Mouse (Mus musculus): ENCODE data around the gene Lsm3. TPM values are rescaled to one million over a fixed set of nuclear protein-coding genes. Genes with fewer than 3 reads are reported as not detected.
"Not testable (repeated sequence)": the region's sequence is repeated elsewhere in the genome, so short reads cannot be mapped to it uniquely, and the experiment has no call there.

Gene Lsm3
- 292 and 313 TPM in 2 replicates for polyA plus RNA-seq (2014; fragmentation: Nextera tagmentation; extraction: Ambion mirVana)

DNA sequence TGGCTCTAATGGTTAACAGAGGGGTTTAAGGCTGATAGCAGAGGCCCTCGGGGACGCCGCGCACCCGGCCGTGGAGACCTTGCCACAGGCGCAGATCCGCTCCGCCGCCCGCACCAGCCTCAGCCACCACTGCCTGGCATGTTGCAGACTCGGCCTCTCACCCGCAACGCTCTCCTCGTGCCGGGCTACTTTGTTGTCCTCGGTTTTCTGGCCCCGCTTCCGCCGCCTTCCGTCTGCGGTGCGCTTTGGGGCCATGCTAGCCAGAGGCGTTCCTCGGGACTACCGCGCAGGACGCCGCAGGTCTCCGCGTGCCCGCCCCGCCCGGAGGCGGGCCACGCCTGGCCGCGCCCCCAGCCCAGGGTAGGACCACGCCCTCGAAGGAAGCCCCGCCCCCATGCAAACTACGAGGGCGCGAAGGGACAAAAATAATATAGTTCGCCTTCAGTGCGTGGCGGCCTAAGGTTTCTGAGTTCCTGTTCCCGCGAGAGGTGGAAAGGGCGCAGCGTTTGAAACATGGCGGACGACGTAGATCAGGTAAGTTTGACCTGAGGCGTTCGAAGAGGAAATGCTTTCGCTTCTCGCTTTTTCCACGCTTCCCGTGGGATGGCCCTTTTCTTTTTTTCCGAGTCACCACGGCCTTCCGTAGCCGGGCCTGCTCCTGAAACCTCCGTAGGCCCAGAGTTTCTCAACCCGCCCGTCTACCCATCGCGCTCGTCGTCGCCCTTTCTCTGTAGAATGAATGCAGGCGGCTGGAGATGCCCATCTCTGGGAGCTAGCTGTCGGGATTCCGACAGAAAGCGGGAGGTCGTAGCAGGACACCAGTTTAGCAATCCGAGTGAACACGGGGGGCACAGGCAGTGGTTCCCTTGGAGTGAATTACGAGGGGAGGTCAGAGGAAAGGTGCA, at the start of gene Lsm3, which contains the start of gene Xpc:
Gene Lsm3 (plus strand): TSS at position 384 of the 905 bp plus-strand sequence.
Gene Xpc (minus strand): TSS at position 344 of the 905 bp plus-strand sequence.
- Histone ChIP-seq H3K9ac (ENCODE audit: low read length) (peak within 1 kb of the TSS; percentile 84), H3K4me2 (ENCODE audit: low read depth) (peak within 1 kb of the TSS; percentile 77), H3K4me3 (ENCODE audit: low read depth, low read length) (peak within 1 kb of the TSS; percentile 72), H3K36me3 (ENCODE audit: control insufficient read depth, insufficient read depth, low read length) (peaks cover 4% of the 10 kb centered on the region), H3K4me1 (ENCODE audit: control insufficient read depth, insufficient read depth, low read length) (peaks cover 9% of the 10 kb centered on the region; the same call in 1 of the 2 replicates), H3K9me3 (ENCODE audit: control insufficient read depth, low read length) (no peaks in the 10 kb centered on the region), H3K27ac (ENCODE audit: low read depth, low read length) (0 out of 2 replicates have a peak within 1 kb of the TSS, but pooled peaks have one; percentile 34), H3K27me3 (ENCODE audit: control insufficient read depth, insufficient read depth, low read length) (no peaks in the 10 kb centered on the region)
- DNase-seq (ENCODE audit: low spot score) (peak; percentile 98), ATAC-seq (ENCODE audit: insufficient read depth, low FRiP score, low TSS enrichment) (peak; percentile 98)
- under 1% methylated on average over 80 of the region's 80 CpGs for WGBS

DNA sequence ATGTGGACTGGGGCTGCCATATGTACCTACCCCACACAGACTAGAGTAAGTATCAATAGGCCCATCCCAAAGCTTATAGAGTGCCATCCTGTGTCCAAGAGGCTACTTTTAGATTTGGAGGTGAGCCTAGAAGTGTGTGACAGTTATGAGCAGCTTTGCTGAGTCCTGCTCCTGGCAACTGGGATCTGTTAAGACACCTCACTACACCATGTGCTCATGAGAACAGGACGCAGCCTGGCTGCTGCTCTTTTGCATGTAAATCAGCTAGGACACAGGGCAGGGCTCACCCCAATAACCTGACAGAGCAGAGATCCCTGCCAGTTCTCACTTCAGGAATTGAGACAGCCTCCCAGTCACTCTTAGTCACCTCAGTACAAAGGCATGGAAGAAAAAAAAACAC, 48.6 kb upstream of the Lsm3 start:
- H3K27ac ChIP-seq (ENCODE audit: low read depth, low read length), result no peak overlapping the region
- no peaks in the 10 kb centered on the region for H3K27me3 ChIP-seq (ENCODE audit: control insufficient read depth, insufficient read depth, low read length)
- H3K36me3 ChIP-seq (ENCODE audit: control insufficient read depth, insufficient read depth, low read length), result peaks cover 6% of the 10 kb centered on the region; the same call in 1 of the 2 replicates
- no peak overlapping the region for H3K4me3 ChIP-seq (ENCODE audit: low read depth, low read length)
- no peak for ATAC-seq (ENCODE audit: insufficient read depth, low FRiP score, low TSS enrichment)
- DNase-seq (ENCODE audit: low spot score), result no peak
- no peak overlapping the region for H3K9ac ChIP-seq (ENCODE audit: low read length)
- no peaks in the 10 kb centered on the region for H3K9me3 ChIP-seq (ENCODE audit: control insufficient read depth, low read length)
- H3K4me2 ChIP-seq (ENCODE audit: low read depth), result no peak overlapping the region
- WGBS, result 71% methylated on average over 1 of the region's 1 CpGs
- H3K4me1 ChIP-seq (ENCODE audit: control insufficient read depth, insufficient read depth, low read length), result peaks cover 2% of the 10 kb centered on the region; the same call in 1 of the 2 replicates

DNA sequence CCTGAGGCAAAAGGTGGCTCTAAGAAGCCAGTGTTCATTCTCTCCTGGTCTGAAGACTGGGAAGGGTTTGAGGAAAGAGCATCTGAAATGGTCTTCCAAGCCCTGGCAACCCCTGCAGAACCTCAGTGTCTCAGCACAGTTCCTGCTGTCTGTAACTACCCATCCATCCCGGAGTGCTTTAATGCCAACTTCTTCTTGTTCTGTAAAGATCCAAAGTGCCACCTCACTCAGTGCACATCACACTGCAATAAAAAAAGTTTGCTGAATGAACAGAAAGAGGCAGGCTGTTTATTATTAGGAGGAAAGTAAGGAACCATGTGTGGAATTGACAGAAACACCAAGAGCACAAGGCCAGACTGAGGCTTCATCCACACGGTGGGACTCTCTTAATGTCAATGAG, 45.0 kb upstream of the Lsm3 start:
- Histone ChIP-seq H3K4me1 (ENCODE audit: control insufficient read depth, insufficient read depth, low read length) (peaks cover 11% of the 10 kb centered on the region), H3K27me3 (ENCODE audit: control insufficient read depth, insufficient read depth, low read length) (no peaks in the 10 kb centered on the region), H3K27ac (ENCODE audit: low read depth, low read length) (no peak overlapping the region), H3K4me3 (ENCODE audit: low read depth, low read length) (no peak overlapping the region), H3K9ac (ENCODE audit: low read length) (no peak overlapping the region), H3K4me2 (ENCODE audit: low read depth) (no peak overlapping the region), H3K36me3 (ENCODE audit: control insufficient read depth, insufficient read depth, low read length) (no peaks in the 10 kb centered on the region; the same call in 1 of the 2 replicates), H3K9me3 (ENCODE audit: control insufficient read depth, low read length) (no peaks in the 10 kb centered on the region)
- ATAC-seq (ENCODE audit: insufficient read depth, low FRiP score, low TSS enrichment) (no peak), DNase-seq (ENCODE audit: low spot score) (no peak)
- WGBS, result 92% methylated on average over 2 of the region's 2 CpGs

DNA sequence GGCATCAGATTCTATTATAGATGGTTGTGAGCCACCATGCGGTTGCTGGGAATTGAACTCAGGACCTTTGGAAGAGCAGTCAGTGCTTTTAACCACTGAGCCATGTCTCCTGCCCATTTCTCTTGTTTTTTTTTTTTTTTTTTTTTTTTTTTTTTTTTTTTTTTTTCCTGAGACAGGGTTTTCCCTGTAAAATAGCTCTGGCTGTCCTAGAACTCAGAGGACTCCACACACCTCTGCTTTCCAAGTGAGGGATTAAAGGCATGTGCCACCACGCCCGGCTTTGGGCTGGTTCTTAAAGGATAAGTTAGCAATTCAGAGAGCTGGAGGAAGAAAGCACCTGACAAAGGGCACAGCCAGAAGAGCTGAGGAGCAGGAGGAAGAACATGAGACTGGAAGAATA, 44.3 kb upstream of the Lsm3 start:
- 89% methylated on average over 3 of the region's 3 CpGs for WGBS
- H3K4me1 ChIP-seq (ENCODE audit: control insufficient read depth, insufficient read depth, low read length), result peaks cover 11% of the 10 kb centered on the region
- H3K4me2 ChIP-seq (ENCODE audit: low read depth); H3K9ac ChIP-seq (ENCODE audit: low read length); H3K4me3 ChIP-seq (ENCODE audit: low read depth, low read length); ATAC-seq (ENCODE audit: insufficient read depth, low FRiP score, low TSS enrichment); H3K9me3 ChIP-seq (ENCODE audit: control insufficient read depth, low read length); DNase-seq (ENCODE audit: low spot score); H3K36me3 ChIP-seq (ENCODE audit: control insufficient read depth, insufficient read depth, low read length); H3K27me3 ChIP-seq (ENCODE audit: control insufficient read depth, insufficient read depth, low read length); H3K27ac ChIP-seq (ENCODE audit: low read depth, low read length): not testable (repeated sequence)

DNA sequence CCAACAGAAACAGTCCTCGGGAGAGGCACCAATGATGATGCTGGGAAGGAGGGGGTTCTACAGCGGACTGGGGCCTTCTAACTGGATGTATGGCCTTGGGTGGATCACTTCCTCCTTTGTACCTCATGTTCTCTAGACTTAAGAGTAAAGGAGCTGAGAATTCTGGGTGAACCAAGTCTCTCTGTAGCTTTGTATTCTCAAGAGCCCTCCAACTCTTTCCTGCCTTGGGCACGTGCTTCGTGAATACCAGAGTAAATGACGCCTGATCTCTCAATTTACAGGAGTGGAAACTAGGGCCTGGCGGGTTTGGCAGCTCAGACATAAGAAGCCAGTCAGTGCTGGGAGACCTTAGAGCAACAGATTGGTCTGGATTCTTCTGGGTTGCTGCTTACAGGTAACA, 43.4 kb upstream of the Lsm3 start:
- ATAC-seq (ENCODE audit: insufficient read depth, low FRiP score, low TSS enrichment) (no peak), DNase-seq (ENCODE audit: low spot score) (no peak)
- no peaks in the 10 kb centered on the region; the same call in 1 of the 2 replicates for H3K36me3 ChIP-seq (ENCODE audit: control insufficient read depth, insufficient read depth, low read length)
- no peak overlapping the region for H3K27ac ChIP-seq (ENCODE audit: low read depth, low read length)
- no peaks in the 10 kb centered on the region for H3K27me3 ChIP-seq (ENCODE audit: control insufficient read depth, insufficient read depth, low read length)
- WGBS, result 39% methylated on average over 6 of the region's 6 CpGs
- peak overlapping the region; percentile 84 for H3K4me3 ChIP-seq (ENCODE audit: low read depth, low read length)
- H3K4me1 ChIP-seq (ENCODE audit: control insufficient read depth, insufficient read depth, low read length), result peaks cover 11% of the 10 kb centered on the region
- peak overlapping the region; percentile 74 for H3K9ac ChIP-seq (ENCODE audit: low read length)
- H3K4me2 ChIP-seq (ENCODE audit: low read depth), result peak overlapping the region; percentile 75
- no peaks in the 10 kb centered on the region for H3K9me3 ChIP-seq (ENCODE audit: control insufficient read depth, low read length)

DNA sequence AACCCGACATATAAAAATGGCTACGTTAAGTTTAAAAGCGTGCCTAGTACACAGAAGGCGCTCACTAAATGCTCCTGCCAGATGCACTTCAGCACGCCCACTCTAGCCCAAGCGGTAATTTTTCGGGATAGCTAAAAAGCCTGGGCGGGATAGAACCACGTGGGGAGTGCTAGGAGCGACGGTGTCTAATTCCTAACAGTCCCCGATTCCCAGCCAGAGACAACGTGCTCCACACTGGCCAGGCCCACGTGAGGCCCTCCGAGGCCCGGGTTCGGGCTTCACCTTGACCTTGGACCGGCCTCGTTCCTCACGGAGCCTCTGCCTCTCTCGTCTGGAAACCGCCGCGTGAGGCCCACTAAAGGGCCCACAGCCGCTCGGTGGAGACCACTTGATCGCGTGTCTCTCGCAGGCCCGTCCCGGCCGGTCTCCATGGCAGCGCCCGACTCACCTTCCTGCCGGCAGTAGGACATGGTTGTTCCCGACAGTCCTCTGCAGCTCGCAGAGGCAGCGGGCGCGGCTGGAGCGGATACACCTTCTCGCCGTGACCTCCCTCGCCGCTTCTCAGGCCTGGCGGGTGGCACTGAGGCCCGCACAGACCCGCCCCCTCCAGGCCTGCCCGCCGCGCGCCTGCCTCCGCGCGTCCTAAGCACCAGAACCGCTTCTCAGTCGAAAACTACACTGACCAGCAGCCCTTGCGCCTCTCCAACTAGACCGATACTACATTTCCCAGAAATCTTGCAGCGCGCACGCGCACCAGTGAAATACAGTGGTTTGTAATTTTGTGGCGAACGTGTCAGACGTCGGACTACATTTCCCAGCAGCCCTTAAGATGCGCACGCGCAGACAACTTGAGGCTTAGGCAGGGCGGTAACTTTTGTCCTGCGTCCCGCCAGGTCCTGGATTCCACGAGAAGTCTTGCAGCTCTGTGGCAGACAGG, 42.6 kb upstream of the Lsm3 start, which contains the start of the genes Chchd4 and Tmem43:
Gene Chchd4 (minus strand): TSS at position 679 of the 937 bp plus-strand sequence.
Gene Tmem43 (plus strand): TSS at position 836 of the 937 bp plus-strand sequence.
- ATAC-seq (ENCODE audit: insufficient read depth, low FRiP score, low TSS enrichment), result peak; percentile 96
- Histone ChIP-seq H3K4me2 (ENCODE audit: low read depth) (peak within 1 kb of the TSS; percentile 86), H3K4me1 (ENCODE audit: control insufficient read depth, insufficient read depth, low read length) (peaks cover 11% of the 10 kb centered on the region), H3K9me3 (ENCODE audit: control insufficient read depth, low read length) (no peaks in the 10 kb centered on the region), H3K27me3 (ENCODE audit: control insufficient read depth, insufficient read depth, low read length) (no peaks in the 10 kb centered on the region), H3K4me3 (ENCODE audit: low read depth, low read length) (peak within 1 kb of the TSS; percentile 84), H3K36me3 (ENCODE audit: control insufficient read depth, insufficient read depth, low read length) (peaks cover 4% of the 10 kb centered on the region), H3K9ac (ENCODE audit: low read length) (peak within 1 kb of the TSS; percentile 80), H3K27ac (ENCODE audit: low read depth, low read length) (0 out of 2 replicates have a peak within 1 kb of the TSS, but pooled peaks have one; percentile 10)
- DNase-seq (ENCODE audit: low spot score), result peak; percentile 97
- WGBS, result under 1% methylated on average over 72 of the region's 74 CpGs

DNA sequence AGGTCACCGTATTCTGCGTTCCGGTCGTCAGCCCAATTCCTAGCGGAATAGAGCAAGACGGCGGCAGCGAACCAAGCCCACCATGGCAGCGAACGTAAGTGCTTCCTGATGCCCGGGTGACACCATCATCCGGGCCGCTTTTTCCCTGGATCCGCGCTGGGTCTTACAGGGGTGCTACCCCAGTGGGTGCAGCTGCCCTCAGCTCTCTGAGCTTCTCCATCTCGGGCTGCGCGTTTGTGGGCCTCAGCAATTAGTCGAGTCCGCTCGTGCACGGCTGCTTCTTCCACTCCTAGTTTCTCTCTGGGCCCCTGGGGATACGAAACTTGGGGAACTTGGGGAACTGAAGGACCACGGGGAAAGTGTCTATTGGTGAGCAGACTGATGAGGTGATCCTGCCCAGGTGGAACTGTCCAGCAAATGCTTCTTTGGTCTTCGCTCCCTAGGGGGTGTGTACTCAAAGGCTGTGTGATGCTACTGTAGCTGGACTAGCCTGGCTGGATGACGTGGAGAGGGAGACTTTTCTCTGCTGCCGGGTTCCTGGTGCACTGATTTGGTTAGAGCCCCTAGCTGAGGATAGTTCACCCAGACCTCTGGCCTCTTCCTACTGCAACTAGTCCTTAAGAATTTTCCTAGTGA, 41.8 kb upstream of the Lsm3 start:
- peak overlapping the region; percentile 80 for H3K9ac ChIP-seq (ENCODE audit: low read length)
- WGBS, result under 1% methylated on average over 27 of the region's 27 CpGs
- H3K9me3 ChIP-seq (ENCODE audit: control insufficient read depth, low read length), result no peaks in the 10 kb centered on the region
- peaks cover 11% of the 10 kb centered on the region for H3K4me1 ChIP-seq (ENCODE audit: control insufficient read depth, insufficient read depth, low read length)
- peak overlapping the region; percentile 86 for H3K4me2 ChIP-seq (ENCODE audit: low read depth)
- DNase-seq (ENCODE audit: low spot score), result no peak
- H3K36me3 ChIP-seq (ENCODE audit: control insufficient read depth, insufficient read depth, low read length), result peaks cover 9% of the 10 kb centered on the region
- H3K27ac ChIP-seq (ENCODE audit: low read depth, low read length), result 0 out of 2 replicates have a peak overlapping the region, but pooled peaks have one; percentile 10
- no peaks in the 10 kb centered on the region for H3K27me3 ChIP-seq (ENCODE audit: control insufficient read depth, insufficient read depth, low read length)
- peak overlapping the region; percentile 84 for H3K4me3 ChIP-seq (ENCODE audit: low read depth, low read length)
- peak; percentile 54; the same call in 1 of the 2 replicates for ATAC-seq (ENCODE audit: insufficient read depth, low FRiP score, low TSS enrichment)

All from neural tube, embryonic 11.5 days (tissue).